Mouse (Mus musculus) lung, embryonic 16.5 days (tissue): ENCODE results near the gene Agtr1b. TPM values are rescaled to one million over a fixed set of nuclear protein-coding genes. Genes with fewer than 3 reads are reported as not detected.

Experiments
- ATAC-seq: fragments of 200-750 bp; cut with Nextera tagmentation; 2 replicates; pipeline ENCODE4 v1.8.0; 2017; ENCODE audit warnings: low read depth, mild to moderate bottlenecking, moderate library complexity
- H3K27ac ChIP-seq: fragments of 300-500 bp; sonication (generic); 2 replicates; pipeline ENCODE4 v1.5.1; 2014; ENCODE audit warnings: mild to moderate bottlenecking, control low read depth, low read length
- H3K27me3 ChIP-seq: fragments of 300-500 bp; sonication (generic); 2 replicates; pipeline ENCODE4 v1.6.1; 2014; ENCODE audit warnings: low read depth, low read length, mixed read lengths; ENCODE audit not compliant: control insufficient read depth, insufficient read depth
- H3K36me3 ChIP-seq: fragments of 300-500 bp; sonication (generic); 2 replicates; pipeline ENCODE4 v1.6.1; 2014; ENCODE audit warnings: low read length; ENCODE audit not compliant: control insufficient read depth, insufficient read depth
- H3K4me1 ChIP-seq: fragments of 300-500 bp; sonication (generic); replicated peaks from 2 replicates; pipeline ENCODE4 v1.6.1; 2014; ENCODE audit warnings: low read length, mixed read lengths; ENCODE audit not compliant: control insufficient read depth, insufficient read depth
- H3K4me2 ChIP-seq: fragments of 300-500 bp; sonication (generic); 2 replicates; pipeline ENCODE4 v1.6.1; 2014; ENCODE audit warnings: low read depth, low read length, control low read depth
- H3K4me3 ChIP-seq: fragments of 300-500 bp; sonication (generic); 2 replicates; pipeline ENCODE4 v1.5.1; 2014; ENCODE audit warnings: mild to moderate bottlenecking, low read length, control low read depth
- H3K9ac ChIP-seq: fragments of 300-500 bp; sonication (generic); 2 replicates; pipeline ENCODE4 v1.6.1; 2014; ENCODE audit warnings: low read length, control low read depth
- H3K9me3 ChIP-seq: fragments of 300-500 bp; sonication (generic); 2 replicates; pipeline ENCODE4 v1.6.1; 2016; ENCODE audit warnings: low read length; ENCODE audit not compliant: control insufficient read depth
- WGBS: fragments of 180-500 bp; shearing (Covaris S2); extraction: QIAGEN DNeasy Blood & Tissue Kit; methylation state at CpG from one replicate; pipeline ENCODE4 v1.1.7; 2014; 5-methylcytosine and 5-hydroxymethylcytosine counted together
- polyA plus RNA-seq: library from polyadenylated mRNA; unstranded; fragments of >200 nt; fragmentation: Nextera tagmentation; extraction: Ambion mirVana; gene quantifications from 2 replicates; pipeline ENCODE4 v1.2.1, GENCODE M21; 2015

Agtr1b gene
- polyA plus RNA-seq: 2.2 and 2.8 TPM in 2 replicates

DNA sequence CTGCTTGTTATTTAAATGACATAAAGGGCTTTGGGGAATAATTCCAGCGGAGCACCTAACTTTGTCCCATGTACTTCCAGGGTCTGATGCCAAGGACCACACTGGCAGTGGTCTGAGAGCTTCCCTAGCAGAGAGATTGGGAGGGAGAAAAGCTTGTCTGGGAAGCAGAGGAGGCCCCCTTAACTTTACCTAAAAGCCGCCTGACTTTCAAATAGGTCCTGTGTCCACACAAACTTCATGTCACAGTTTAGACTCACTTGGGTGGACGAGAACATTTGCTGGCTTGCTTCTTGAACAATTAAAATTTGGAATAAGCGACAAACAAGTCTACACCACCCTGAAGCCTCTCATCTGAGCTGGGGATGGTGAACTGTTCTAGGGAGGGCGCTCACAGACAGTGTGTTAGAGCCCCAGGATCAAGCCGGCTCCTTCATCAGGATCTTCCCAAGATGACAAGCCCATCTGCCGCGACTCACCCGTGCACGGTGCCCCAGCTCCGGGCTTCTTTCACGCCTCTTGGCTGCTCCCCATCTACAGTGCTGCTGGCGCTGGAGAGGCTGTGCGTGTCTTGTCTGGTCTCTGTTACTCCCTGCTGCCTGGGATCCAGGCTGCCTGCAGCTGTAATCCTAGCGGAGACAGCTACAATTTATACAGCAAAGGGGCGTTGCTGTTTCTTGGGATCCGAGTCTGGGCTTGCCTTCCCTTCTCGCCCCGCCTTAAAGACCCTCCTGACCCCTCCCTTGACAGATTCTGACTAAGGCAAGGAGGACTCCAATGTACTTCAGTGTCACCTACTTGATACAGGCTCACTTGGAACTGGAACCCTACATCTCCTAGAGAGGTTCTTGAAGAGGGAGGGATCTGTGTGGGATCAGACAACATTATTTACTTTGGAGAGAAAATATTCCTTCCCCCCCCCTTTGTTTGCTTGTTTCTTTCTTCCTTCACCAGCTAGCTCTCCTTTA lies at the start of gene Agtr1b:
Gene Agtr1b (minus strand): TSS at position 620 of the 965 bp plus-strand sequence.
- Histone ChIP-seq H3K27ac (0 out of 2 replicates have a peak within 1 kb of the TSS, but pooled peaks have one; percentile 43), H3K4me1 (no peaks in the 10 kb centered on the region), H3K36me3 (no peaks in the 10 kb centered on the region), H3K9ac (peak within 1 kb of the TSS; percentile 63), H3K4me3 (peak within 1 kb of the TSS; percentile 47), H3K4me2 (peak within 1 kb of the TSS; percentile 56), H3K9me3 (no peaks in the 10 kb centered on the region), H3K27me3 (no peaks in the 10 kb centered on the region)
- 11% methylated on average over 19 of the region's 19 CpGs for WGBS
- ATAC-seq: peak; percentile 95

DNA sequence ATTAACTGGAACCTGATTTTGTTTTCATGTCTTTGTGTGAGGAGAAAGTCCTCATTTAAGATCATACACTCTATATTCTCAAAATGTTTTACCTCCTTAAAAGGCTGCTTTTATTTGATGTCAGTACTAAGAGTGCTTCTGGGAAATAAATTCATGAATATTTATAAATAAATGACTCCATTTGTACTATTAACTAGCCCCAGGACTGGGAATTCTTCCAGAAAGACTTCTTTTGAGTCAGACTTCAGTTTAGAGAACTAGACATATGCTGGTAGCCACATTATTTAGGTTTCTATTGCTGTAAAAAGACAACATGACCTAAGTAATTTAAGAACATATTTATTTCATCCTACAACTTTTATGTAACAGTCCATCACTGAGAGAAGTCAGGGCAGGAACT lies 13.4 kb downstream of the Agtr1b start:
- H3K4me3 ChIP-seq: no peak overlapping the region
- H3K4me1 ChIP-seq: no peaks in the 10 kb centered on the region
- no peaks in the 10 kb centered on the region for H3K9me3 ChIP-seq
- H3K4me2 ChIP-seq: no peak overlapping the region
- ATAC-seq: peak; percentile 51; the same call in 1 of the 2 replicates
- no peak overlapping the region for H3K27ac ChIP-seq
- no peak overlapping the region for H3K9ac ChIP-seq
- no peaks in the 10 kb centered on the region for H3K27me3 ChIP-seq
- H3K36me3 ChIP-seq: no peaks in the 10 kb centered on the region

DNA sequence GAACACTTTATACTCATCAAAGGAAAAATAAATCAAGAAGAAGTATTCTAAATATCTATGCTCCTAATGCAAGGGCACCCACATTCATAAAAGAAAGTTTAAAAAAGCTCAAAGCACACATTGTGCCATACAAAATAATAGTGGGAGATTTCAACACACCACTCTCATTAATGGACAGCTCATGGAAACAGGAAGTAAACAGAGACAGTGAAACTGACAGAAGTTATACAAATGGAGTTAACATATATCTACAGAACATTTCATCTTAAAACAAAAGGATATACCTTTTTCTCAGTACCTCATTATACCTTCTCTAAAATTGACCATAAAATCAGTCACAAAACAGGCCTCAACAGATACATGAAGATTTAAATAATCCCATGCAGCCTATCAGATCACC lies 18.8 kb downstream of the Agtr1b start:
- no peak for ATAC-seq
- Histone ChIP-seq H3K9me3 (no peaks in the 10 kb centered on the region), H3K4me2 (no peak overlapping the region), H3K27me3 (no peaks in the 10 kb centered on the region), H3K4me1 (no peaks in the 10 kb centered on the region), H3K27ac (no peak overlapping the region), H3K36me3 (no peaks in the 10 kb centered on the region), H3K9ac (no peak overlapping the region), H3K4me3 (no peak overlapping the region)

DNA sequence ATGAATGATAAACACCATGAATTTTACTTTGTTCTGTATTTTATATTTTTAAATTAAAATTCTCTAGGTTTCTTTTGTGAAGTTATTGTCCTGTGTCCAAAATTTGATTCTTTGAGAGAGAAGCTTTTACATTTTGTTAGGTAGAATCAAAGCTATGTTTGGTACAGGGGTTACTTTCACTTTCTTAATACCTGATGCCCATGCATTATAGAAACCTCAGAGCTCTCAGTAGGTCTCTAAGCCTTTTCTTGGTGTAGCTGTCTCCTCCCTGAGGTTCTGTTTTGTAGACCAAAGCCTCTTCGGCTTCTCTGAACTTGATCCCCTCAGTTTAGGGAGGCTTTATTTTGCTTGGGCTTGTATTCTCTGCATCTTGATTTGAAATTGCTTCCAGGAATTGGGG lies 26.6 kb downstream of the Agtr1b start:
- Histone ChIP-seq H3K4me2 (no peak overlapping the region), H3K9ac (no peak overlapping the region), H3K4me3 (no peak overlapping the region), H3K4me1 (no peaks in the 10 kb centered on the region), H3K27me3 (no peaks in the 10 kb centered on the region), H3K36me3 (no peaks in the 10 kb centered on the region), H3K9me3 (no peaks in the 10 kb centered on the region), H3K27ac (no peak overlapping the region)
- ATAC-seq: no peak
- WGBS: 85% methylated on average over 1 of the region's 1 CpGs

DNA sequence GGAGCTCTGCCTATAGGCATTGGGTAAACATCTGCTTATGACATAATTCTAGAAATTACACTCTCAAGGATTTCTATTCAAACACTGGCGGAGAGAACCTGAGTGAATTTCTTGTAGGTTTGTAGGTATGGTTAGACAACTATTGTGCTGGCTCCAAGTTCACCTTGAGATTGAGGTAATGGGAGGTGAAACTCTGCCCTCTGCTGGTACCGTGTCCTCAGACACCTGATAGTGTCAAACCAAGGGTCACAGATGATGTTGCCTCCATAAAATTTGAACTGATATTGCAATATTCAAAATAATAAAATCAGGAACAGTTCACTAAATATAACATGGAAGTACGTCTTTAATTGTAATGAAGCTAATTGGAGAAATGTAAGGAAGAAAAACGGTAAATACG lies 32.3 kb downstream of the Agtr1b start:
- no peak for ATAC-seq
- Histone ChIP-seq H3K9ac (no peak overlapping the region), H3K4me2 (no peak overlapping the region), H3K4me1 (no peaks in the 10 kb centered on the region), H3K9me3 (no peaks in the 10 kb centered on the region), H3K27ac (no peak overlapping the region), H3K4me3 (no peak overlapping the region), H3K36me3 (no peaks in the 10 kb centered on the region), H3K27me3 (no peaks in the 10 kb centered on the region)
- WGBS: 66% methylated on average over 5 of the region's 5 CpGs

DNA sequence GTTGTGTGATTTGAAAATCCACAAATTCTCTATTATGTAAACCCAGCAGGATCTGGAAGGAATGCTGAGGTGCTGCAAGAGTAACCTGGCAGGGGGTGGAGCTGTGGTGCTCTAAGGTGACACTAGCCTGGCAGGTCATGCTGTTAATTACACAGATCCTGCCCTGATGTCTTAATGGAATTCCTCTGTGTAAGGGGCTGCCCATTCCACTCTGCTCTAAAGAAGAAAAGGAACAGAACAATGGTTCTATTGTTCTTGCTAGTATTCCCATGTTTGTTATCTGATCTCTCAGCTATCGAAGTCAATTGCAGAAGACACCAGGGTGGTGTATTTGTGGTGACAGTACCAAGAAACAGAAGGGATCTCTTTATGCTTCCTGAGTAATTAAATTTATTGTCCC lies 49.7 kb downstream of the Agtr1b start:
- ATAC-seq: no peak
- no peak overlapping the region for H3K4me2 ChIP-seq
- 25% methylated on average over 1 of the region's 1 CpGs for WGBS
- H3K9me3 ChIP-seq: peaks cover 3% of the 10 kb centered on the region; the same call in 1 of the 2 replicates
- H3K4me1 ChIP-seq: no peaks in the 10 kb centered on the region
- no peak overlapping the region for H3K4me3 ChIP-seq
- no peak overlapping the region for H3K9ac ChIP-seq
- no peaks in the 10 kb centered on the region for H3K27me3 ChIP-seq
- H3K36me3 ChIP-seq: no peaks in the 10 kb centered on the region
- no peak overlapping the region for H3K27ac ChIP-seq

DNA sequence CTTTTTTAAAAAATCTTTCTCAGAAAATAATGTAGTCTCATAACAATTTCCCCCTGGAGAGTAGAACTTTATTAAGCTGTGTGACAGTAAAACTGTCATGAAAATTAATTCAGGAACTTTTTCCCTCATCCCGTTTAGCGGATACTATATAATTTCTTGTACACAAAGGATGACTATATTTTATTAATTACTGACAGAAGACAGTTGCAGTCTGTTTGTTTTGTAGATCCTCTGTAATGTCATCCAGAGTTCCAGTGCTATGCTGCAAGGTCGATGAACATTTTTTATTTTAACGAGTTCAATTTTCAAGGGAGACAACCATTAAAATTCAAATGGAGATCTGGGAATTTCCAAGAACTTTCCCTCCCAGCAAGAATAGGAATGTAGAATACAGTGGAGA lies 57.8 kb downstream of the Agtr1b start:
- H3K9ac ChIP-seq: no peak overlapping the region
- no peak overlapping the region for H3K4me2 ChIP-seq
- no peaks in the 10 kb centered on the region for H3K36me3 ChIP-seq
- H3K9me3 ChIP-seq: no peaks in the 10 kb centered on the region
- no peaks in the 10 kb centered on the region for H3K27me3 ChIP-seq
- ATAC-seq: no peak
- no peak overlapping the region for H3K4me3 ChIP-seq
- H3K27ac ChIP-seq: no peak overlapping the region
- 77% methylated on average over 4 of the region's 4 CpGs for WGBS
- no peaks in the 10 kb centered on the region for H3K4me1 ChIP-seq

DNA sequence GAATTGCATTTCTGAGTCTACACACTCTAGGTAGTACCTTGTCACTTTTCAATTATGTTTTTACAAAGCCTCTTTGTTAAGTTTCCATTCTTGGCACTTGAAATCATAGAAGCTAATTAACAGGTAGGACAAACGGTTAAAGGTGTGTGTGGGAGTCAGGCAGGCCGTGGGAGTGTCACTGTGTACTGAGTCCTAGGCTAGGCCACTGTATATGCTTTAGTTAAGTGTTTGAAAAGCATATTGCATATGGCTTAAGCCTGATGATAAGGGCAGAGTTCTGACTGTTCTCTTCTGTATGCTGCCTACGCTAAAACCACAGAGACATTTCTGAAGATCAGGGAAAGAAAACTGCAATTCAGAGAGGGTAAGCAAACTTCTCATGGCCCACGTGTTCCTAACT lies 59.7 kb downstream of the Agtr1b start:
- Histone ChIP-seq H3K27ac (no peak overlapping the region), H3K4me1 (no peaks in the 10 kb centered on the region), H3K9ac (no peak overlapping the region), H3K4me2 (no peak overlapping the region), H3K36me3 (no peaks in the 10 kb centered on the region), H3K4me3 (no peak overlapping the region), H3K27me3 (no peaks in the 10 kb centered on the region), H3K9me3 (no peaks in the 10 kb centered on the region)
- 59% methylated on average over 4 of the region's 4 CpGs for WGBS
- peak; percentile 52 for ATAC-seq

DNA sequence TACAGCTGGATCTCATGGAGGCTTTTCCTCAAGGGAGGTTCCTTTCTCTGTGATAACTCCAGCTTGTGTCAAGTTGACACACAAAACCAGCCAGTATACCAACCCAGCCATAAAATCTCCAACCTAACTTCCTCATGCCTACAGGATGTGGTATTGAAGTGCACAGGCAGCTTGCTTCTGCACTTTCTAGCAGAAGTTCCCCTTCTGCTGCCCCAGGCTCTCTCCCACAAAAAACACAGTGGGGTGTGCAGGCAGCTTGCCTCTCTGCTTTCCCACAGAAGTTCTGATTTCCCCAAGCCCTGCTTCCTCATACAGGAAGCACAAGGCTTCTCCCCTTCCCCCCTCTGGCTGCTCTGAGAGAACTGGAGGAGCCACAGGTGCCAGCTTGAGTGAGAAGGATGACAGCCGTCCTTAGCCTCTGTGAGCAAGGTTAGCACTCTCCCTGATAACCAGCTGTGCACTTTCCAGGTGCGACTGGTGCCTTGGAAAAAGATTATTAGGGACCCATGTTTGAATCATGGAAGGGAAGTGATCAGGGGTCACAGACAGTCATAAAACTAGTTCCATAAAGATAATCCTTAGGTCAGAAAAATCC lies 62.1 kb downstream of the Agtr1b start:
- 49% methylated on average over 2 of the region's 2 CpGs for WGBS
- H3K4me1 ChIP-seq: no peaks in the 10 kb centered on the region

More for the DNA sequence above, 62.1 kb downstream of the Agtr1b start:
- 0 out of 2 replicates have a peak, but pooled peaks have one; percentile 10 for ATAC-seq
- Histone ChIP-seq H3K27me3 (no peaks in the 10 kb centered on the region), H3K4me2 (no peak overlapping the region), H3K9ac (no peak overlapping the region), H3K9me3 (no peaks in the 10 kb centered on the region), H3K36me3 (no peaks in the 10 kb centered on the region), H3K27ac (no peak overlapping the region), H3K4me3 (no peak overlapping the region)
